Mouse (Mus musculus) layer of hippocampus, postnatal 25 days (tissue): Measurements from ENCODE around the gene Trim7. TPM values are rescaled to one million over a fixed set of nuclear protein-coding genes. Genes with fewer than 3 reads are reported as not detected.
"Not testable (repeated sequence)": the region's sequence is repeated elsewhere in the genome, so short reads cannot be mapped to it uniquely, and the experiment has no call there.

Experiments
- DNase-seq, 2 experiments: peaks; one replicate each; pipeline ENCODE4 v3.0.0; 2022; ENCODE audit warnings: mixed read lengths in 2 of 2, low spot score in 1 of 2; ENCODE audit errors: extremely low spot score in 1 of 2
- total RNA-seq, 2 experiments: library from RNA; stranded (reverse); gene quantifications; 2 replicates each; pipeline ENCODE4 v1.2.3; 2021

The Trim7 gene
- total RNA-seq, 2 experiments from 2014 or later, result 1.6 to 2.1 TPM

DNA sequence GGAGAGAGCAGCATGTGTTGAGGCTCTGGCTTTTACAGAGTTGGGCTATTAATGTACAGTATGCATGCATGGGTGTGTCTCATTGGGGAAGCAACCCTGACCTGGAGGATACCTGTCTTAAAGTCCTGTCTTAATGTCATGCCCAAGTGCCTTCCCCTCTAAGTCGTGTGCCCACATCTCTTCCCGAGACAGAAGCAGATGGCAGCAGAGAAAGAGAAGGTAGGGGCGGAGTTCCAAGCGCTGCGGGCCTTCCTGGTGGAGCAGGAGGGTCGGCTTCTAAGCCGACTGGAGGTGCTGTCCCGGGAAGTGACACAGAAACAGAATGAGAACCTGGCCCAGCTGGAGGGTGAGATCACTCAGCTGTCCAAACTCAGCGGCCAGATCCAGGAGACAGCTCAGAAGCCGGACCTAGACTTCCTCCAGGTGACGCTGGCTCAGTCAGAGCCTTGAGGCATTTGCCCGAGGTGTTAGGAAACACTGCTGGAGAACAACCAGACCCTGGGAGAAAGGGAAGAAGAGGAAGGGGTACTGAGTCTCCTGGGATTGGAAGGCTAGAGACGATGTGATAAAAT is 19.4 kb downstream of the Trim7 start:
- no peak for DNase-seq

DNA sequence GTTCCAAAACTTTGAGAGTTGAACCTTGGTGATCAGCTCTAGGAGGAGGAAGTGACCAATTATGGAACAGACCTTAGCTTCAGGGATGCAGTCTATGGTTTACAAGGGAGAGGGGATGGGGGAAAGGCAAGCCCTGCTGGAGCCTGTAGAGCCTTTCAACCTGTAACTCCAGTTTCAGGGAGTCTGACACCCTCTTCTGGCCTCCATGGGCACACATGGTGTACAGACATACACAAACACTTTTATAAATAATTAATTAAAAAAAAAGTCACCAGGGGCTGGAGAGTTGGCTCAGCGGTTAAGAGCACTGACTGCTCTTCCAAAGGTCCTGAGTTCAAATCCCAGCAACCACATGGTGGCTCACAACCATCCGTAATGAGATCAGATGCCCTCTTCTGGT is 20.4 kb downstream of the Trim7 start:
- DNase-seq, result not testable (repeated sequence)

DNA sequence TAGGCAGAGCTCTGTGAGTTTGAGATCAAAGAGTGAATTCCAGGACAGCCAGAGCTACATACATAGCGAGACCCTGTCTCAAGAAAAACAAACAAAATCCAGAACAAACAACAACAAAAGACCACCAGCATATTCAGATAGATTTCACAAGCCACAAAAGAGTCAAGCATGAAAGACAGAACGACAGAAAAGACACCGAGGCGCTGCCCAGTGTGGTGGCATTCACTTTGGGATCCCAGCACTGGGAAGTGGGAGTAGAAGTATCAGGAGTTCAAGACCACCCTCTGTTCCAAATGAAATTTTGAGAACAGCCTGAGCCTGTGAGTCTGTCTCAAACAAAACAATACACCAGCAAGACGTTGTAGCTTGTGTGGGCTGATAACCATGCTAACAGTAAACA is 20.9 kb downstream of the Trim7 start:
- DNase-seq, result no peak

DNA sequence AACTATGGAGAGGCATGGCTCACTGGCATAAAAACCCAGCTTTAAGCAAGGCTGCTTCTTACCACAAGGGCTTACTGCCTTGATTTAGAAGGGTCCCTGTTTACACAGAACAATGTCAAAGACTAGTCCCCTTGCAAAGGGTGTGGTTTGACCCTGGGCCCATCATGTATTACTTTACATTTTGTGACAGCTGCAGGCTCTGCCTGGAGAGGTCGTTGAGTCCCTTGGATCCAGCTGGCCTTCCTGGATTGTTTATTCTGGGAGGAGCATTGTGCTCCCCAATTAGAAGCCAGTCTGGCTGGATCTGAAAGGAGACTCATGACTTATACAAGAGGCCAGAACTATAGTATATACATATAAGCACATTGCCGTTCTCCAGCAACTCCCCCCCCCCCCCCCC is 24.3 kb downstream of the Trim7 start:
- no peak for DNase-seq

DNA sequence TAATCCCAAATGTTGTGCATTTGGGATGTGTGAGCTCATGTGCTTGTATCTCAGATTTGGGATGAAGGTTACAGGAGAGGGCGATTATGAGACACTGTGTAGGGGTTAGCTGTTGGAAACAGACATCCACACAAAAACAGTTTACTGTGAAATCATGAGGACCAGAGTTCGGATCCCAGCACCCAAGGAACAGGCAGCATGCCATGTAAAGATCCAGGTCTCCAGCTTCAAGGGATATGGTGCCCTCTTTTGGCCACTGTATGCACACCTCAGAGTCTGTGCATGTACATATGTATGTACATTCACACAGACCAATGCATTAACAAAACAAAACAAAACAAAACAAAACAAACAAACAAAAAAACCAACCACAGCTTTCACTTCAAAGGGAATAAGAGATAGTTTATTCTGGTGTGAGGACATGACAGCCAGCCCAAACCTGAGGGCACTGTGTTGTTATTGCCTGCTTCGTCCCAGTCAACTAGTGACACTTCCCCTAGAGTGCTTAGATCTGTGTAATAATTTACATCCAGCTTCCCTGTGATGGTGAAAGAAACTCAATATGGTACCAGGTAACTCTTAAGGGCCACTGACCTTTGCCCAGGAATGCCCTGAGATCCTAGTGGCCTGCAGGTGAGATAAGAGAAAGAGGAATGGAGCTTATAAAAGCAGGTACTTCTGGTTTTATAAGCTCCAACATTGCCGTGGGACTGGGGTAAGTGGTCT is 25.5 kb downstream of the Trim7 start:
- no peak for DNase-seq

DNA sequence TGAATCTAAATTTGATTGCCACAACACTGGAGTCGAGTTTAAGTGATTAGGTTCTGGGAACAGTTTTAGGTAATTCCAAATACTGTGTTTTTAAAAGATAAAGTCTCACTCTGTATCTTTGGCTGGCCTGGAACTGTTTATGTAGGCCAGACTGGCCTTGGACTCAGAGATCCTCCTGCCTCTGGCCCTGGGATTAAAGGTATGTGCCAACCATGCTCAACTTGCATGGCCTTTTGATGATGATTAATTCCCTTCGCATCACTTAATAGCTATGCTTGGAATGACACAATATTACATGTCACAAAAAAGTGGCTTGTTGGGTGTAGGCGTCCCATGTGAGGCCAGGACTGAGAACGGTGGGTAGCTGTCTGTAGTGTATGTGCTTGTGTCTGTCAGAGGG is 26.2 kb downstream of the Trim7 start:
- no peak for DNase-seq

DNA sequence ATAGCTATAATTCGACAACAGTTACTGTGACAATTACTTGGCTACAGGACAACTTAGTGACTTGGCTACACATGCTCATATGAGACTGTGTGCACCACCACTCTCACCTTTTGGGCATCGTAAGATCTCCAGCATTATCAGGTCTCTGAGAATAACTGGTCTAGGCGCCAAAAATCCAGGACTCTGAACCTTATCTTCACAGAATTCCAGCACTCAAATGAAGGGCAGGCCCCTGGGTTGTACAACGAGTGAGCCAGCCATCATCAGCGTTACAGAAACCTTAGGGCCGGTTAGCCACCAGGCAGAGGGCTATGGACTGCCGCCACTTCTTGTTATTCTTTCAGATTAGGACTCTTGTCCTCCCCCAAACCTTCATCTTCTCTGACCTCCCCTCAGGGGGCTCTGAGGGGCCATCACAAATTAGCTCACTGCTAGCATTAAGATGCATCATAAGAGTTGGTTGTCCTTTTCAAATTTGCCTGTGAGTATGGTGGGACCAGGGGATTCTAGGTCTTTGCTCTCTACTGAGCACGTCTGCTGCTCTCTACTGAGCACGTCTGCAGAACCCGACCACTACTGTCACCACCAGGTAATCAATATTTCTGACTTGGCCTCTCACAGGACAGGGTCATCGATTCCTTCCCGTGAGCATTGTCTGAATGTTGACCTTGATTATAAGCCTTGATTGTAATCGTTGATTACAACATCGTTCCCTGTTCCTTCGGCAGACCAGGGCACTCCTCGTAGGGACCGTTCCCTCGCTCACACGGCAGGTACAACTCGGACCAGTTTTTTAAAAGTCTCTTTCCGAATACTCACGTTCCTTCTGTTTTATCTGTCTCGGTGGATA is 26.9 kb downstream of the Trim7 start:
- no peak for DNase-seq

DNA sequence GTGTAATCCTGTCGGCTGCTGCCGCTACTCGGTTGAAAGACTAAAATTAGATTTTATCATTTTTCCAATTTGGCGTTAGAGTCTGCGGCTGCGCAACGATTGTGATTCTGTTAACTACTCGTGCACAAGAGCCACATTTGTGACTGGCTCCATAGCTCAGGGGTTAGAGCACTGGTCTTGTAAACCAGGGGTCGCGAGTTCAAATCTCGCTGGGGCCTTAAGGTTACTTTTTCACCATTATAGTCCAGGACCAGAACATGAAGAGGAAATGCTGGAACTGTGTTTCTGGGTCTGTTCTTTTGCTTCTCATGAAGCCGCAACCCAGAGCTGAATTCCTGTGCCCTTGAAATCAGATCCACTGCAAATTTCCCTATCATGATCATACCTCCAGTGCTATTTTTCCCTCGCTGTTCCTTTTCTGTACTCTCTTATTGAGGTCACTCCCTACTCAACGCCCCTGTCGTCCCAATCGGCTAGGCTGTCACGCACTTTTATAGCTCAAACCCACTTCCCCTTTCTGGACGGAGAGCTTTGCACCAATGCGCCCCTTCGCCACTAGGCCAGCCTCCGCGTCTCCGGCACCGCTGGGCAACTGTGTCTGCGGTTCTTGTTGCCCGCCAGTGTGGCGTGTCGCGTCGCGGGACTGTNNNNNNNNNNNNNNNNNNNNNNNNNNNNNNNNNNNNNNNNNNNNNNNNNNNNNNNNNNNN is 27.7 kb downstream of the Trim7 start:
- peak; percentile 95 to 97 for DNase-seq

DNA sequence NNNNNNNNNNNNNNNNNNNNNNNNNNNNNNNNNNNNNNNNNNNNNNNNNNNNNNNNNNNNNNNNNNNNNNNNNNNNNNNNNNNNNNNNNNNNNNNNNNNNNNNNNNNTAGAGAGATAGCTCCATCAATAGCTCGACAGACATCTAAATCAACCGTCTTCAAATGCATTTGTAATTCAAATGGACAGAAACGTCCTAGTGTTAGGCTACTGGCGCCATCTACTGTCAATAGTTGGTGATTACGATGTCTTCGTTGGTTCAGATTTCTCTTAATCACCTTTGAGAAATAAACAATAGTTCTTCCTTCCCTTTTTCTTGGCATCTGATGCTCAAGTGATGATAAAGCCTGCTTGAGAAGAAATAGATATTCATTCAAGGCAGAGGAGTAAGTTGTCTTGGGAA is 33.1 kb downstream of the Trim7 start:
- DNase-seq, result peak in 1 of 2 experiments; percentile 63

DNA sequence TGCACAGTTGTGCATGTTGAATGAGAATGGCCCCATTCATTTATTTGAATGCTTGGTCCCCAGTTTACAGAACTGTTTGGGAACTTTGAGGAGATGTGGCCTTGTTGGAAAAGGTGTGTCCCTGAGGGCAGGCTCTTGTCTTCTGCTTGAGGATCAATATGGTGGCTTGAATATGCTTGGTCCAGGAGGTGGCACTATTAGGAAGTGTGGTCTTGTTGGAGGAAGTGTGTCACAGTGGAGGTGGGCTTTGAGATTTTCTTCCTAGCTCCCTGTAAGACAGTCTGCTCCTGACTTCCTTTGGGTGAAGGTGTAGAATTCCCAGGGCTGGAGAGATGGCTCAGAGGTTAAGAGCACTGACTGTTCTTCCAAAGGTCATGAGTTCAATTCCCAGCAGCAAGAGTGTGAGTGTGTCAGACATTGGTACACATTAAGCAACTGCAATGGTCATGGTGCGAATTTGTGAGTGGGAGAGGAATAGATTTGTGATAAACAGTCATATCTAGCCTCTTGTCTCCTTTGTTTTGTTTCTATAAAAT is 36.9 kb downstream of the Trim7 start:
- DNase-seq, result no peak

DNA sequence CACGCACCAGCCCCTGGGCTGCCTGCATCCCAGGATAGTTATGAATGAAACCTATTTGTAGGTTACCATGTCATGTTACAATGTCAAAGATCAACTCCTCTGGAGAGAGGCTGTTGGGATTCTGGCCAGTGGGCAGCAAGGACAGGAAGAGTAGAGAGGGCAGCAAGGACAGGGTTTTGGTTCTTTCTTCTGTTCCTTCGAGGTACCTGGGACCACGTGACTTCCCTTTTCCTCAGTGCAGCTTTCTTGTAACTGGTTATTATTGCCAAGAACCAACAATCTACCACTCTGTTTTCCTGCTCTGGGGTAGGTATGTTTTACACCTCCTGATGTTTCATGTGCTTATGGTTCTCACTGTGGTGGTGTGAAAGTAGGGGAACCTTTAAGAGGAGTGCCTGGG is 37.9 kb downstream of the Trim7 start:
- DNase-seq, result no peak

DNA sequence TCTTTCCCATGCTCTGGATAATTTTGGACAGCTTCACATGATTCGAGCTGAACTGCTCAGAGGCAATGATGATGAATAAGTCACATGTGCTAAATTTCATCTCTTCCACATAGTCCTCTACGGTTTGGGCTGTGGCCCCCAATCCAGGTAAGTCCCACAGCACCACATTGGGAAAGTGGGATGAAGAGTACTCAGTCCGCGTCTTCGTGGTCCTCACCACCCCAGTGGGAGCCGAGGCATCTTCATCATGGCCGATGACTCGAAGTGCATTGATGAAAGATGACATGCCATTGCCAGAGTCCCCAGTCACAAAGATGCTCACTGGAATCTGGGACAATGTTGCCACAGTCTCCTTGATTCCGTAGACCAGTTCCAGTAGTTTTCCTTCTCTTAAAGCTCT is 40.5 kb downstream of the Trim7 start:
- no peak for DNase-seq

DNA sequence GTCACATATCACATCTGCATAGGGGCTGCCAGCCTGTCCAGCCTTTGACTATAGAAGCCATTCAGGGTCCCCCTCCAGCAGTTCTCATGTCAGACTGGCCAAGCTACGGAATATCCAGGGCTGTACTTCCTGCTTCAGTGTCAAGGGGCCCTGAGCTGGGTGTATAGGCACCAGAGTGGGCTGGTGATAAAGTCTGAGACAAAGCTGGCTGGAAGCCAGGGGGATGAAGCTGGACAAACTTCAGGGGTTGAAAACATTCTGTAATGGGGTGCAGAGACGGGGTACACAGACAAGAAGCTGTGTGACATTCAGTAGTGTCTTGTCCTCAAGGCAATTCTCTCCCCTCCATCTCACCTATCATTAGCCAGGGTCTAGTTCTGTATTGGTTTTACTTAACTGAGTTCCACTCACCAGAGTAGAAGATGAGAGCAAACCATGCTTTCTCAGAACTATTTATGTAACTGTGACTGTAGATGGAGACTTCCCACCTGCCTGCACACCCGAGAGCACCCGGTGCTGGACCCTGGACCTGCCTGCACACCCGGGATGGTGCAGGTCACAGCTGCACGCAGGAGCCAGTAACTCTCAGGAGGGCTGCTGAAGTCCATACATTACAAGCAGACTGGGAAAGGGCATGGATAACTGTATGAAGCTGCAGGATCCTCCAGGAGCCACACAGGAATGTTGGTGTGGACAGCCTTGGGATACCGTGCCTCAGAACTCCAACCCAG is 43.6 kb downstream of the Trim7 start:
- no peak for DNase-seq

DNA sequence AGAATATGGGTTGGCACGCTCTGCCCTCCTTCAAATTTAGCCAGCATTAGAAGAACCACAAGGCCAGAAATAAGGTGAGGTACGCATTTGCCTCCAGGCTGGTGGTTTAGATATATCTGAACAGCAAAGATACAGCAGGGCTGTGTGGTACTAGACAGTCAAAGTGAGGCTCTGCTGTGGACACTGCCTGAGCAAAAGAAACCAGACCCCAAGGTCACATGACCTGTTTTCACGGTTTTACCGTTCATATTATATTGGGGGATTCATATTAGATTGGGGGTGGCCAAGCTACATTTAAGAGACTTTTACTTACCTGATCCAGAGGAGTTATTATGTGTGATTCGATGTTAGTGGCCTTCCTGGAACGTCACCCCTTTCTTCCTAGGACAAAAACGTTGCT is 44.8 kb downstream of the Trim7 start:
- no peak for DNase-seq

DNA sequence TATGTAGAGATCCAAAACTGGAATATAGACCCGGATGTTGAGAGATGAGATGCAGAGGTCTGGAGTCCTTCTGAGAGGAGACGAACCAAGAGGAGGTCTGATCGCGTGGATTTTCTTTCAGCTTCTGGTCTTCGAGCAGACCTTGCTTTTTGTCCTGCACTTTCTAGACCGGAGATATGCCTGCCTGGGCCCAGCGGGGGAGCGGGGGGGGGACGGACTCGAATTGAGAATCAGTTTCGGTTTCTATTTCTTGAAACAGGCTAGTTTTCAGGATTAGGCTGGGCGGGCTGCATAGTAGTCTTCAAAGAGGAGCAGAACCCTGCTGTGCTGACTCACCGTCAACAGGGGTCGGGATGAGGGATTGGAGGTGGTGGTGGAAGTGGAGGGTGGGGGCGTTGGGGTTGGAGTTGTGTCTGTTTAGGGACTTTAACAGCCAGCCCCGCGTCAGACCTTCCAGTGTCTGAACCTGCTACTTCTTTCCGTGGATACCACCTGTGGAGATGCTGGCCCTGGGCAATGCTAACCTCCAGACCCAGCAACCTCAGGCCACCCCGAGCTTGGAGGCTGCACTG is 45.3 kb downstream of the Trim7 start, which contains the start of gene Irgm1:
TSS of gene Irgm1 (minus strand) at position 483 of the 572 bp plus-strand sequence.
- peak; percentile 20 to 23 for DNase-seq

DNA sequence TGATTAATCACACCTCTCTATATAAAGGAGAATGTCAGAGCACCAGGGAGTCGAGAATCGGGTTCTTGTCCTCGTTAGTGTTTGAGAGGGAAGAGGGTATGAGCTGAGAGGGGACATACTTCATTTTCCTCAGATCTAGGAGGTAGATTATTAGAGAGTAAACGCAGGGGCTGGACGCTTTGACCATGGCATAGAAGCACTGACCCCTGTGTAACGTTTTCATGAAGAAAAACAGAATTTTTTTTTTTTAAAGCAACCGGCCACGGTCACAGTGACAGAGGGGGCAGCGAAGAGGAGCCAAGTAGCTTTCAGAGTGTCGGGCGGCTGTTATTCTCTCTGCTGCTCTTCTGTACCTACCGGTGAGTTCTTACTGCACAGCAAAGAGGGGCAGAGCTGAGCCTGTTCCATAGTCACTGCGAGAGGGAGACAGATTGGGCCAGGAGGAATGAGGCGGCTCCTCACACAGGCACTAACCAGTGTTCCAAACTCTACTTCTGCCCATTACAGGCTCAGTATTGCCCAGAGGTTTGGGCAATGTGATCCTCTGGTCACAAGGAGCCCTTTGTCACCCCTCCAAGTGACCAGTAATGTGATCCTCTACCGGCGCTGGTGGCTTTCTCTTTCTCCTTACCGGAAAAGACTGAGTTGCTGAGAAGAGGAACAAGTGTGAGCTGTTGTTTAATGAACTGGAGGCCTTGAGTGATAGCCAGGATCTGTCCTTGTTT is 46.0 kb downstream of the Trim7 start:
- peak in 1 of 2 experiments; percentile 11 for DNase-seq

DNA sequence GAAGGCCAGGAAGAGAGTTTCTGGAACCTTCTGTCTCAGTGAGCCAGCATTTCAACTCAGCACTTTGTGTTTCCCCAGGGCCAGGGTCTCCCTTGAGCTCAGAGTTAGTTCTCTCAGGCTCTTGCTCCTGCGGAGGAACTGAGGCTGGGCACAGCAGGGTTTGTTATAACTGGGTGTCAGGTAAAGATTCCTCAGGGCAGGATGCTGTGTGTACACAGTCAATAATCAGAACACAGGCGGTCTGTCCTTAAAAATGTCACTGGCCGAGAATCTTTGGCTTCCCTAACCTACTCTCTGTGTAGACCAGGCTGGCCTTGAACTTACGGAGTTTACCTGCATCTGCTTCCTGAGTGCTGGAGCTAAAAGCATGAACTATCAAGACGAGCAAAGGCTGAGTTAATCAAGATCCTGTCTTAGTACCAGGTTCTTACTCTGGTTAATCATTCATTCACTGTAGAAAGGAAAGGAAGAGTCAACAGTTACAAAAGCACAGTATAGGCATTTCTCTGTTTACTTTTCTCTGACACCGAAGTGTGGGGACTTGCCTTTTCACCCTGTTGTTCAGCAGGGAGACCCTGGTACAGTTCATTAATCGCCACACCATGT is 46.9 kb downstream of the Trim7 start:
- no peak for DNase-seq

DNA sequence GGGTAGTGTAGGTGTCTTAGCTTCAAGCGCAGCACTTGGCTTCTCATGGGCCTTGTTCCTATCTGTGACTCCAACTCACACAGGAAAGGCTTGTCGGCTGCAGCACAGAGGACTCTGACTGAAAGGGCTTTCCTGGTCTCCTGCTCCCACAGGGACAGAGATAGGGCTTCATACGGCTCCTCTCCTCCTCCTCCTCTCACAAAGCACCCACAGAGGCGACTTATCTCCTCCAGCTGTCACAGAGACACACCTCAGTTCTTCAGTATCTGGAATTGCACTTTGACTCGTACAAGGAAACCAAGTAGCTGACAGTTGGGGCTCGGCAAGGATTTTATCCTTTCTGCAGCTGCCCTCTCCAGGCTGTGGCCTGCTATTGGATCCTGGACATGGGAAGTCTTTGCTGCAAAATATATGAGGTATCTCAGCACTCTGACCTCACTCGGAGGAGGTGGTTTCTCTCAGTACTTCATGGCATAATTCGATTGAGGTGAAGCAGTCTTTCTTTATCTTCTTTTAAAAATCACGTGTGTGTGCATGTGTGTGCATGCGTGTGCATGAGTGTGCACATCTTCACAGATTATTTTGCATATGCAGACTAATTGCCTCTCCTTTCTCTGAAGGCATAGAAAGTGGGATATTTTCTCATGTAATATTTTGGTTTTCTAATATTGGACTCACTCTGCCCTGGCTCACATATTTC is 47.8 kb downstream of the Trim7 start:
- no peak for DNase-seq
